Mouse (Mus musculus) erythroid progenitor cell, adult 5-6 weeks (primary cell): ENCODE data around the gene Epb42. TPM values are rescaled to one million over a fixed set of nuclear protein-coding genes. Genes with fewer than 3 reads are reported as not detected.
"Not testable (repeated sequence)": the region's sequence is repeated elsewhere in the genome, so short reads cannot be mapped to it uniquely, and the experiment has no call there.

Source experiments
- ATAC-seq: replicated peaks from 2 replicates; pipeline ENCODE4 v1.8.0; 2016; ENCODE audit warnings: moderate number of reproducible peaks, mild to moderate bottlenecking, moderate TSS enrichment, inconsistent platforms; ENCODE audit not compliant: poor library complexity, low FRiP score, severe bottlenecking
- total RNA-seq, 2 experiments: library from RNA; stranded (forward) in 1 of 2; stranded (reverse) in 1 of 2; fragments of 150-400 nt in 1 of 2; fragments of 186-747, 209-891 nt in 1 of 2; gene quantifications; 2 replicates each; pipeline versions ENCODE4 v1.2.3 to v1.2.4; 2015 to 2017; ENCODE audit warnings: low replicate concordance in 2 of 2

Epb42 gene
- total RNA-seq (2015; ENCODE audit: low replicate concordance) (853 and 981 TPM in 2 replicates), total RNA-seq (2017; ENCODE audit: low replicate concordance) (806 and 856 TPM in 2 replicates)

GRCm38 (mm10) chr2:121036733-121037341 lies at the start of gene Epb42:
Epb42 (minus strand) TSS chr2:121037072.
- ATAC-seq, result peak; percentile 95

- no peak for ATAC-seq
Observed at GRCm38 (mm10) chr2:121085480-121086185, 48.8 kb upstream of the Epb42 start, which contains the start of gene Tgm5. Tgm5 (minus strand) TSS chr2:121085841.

GRCm38 (mm10) chr2:121082626-121083025 lies 45.8 kb upstream of the Epb42 start:
- no peak for ATAC-seq

- no peak for ATAC-seq
Observed at GRCm38 (mm10) chr2:121074747-121075146, 37.9 kb upstream of the Epb42 start.

- ATAC-seq, result no peak
Observed at GRCm38 (mm10) chr2:121071871-121072270, 35.0 kb upstream of the Epb42 start.

GRCm38 (mm10) chr2:121069506-121069905 lies 32.6 kb upstream of the Epb42 start:
- no peak for ATAC-seq

GRCm38 (mm10) chr2:121067116-121067515 lies 30.2 kb upstream of the Epb42 start:
- ATAC-seq, result no peak

GRCm38 (mm10) chr2:121061315-121061714 lies 24.4 kb upstream of the Epb42 start:
- ATAC-seq, result no peak

- ATAC-seq, result no peak
Observed at GRCm38 (mm10) chr2:121057997-121058396, 21.1 kb upstream of the Epb42 start.

- peak; percentile 89 for ATAC-seq
Observed at GRCm38 (mm10) chr2:121055915-121056314, 19.0 kb upstream of the Epb42 start.

- peak; percentile 81 for ATAC-seq
Observed at GRCm38 (mm10) chr2:121054060-121054459, 17.2 kb upstream of the Epb42 start.

- no peak for ATAC-seq
Observed at GRCm38 (mm10) chr2:121052176-121052575, 15.3 kb upstream of the Epb42 start.

- no peak for ATAC-seq
Observed at GRCm38 (mm10) chr2:121045653-121046052, 8.8 kb upstream of the Epb42 start.

- peak; percentile 51 for ATAC-seq
Observed at GRCm38 (mm10) chr2:121041098-121041497, 4.2 kb upstream of the Epb42 start.

- ATAC-seq, result no peak
Observed at GRCm38 (mm10) chr2:121039382-121039781, 2.5 kb upstream of the Epb42 start.

- ATAC-seq, result not testable (repeated sequence)
Observed at GRCm38 (mm10) chr2:121038851-121039250, 2.0 kb upstream of the Epb42 start.

GRCm38 (mm10) chr2:121022918-121023317 lies 14.0 kb downstream of the Epb42 start:
- ATAC-seq, result no peak

GRCm38 (mm10) chr2:121017151-121017550 lies 19.7 kb downstream of the Epb42 start:
- no peak for ATAC-seq

- ATAC-seq, result no peak
Observed at GRCm38 (mm10) chr2:121016226-121016625, 20.6 kb downstream of the Epb42 start.

GRCm38 (mm10) chr2:121015507-121015906 lies 21.4 kb downstream of the Epb42 start:
- no peak for ATAC-seq

GRCm38 (mm10) chr2:121012676-121013075 lies 24.2 kb downstream of the Epb42 start:
- ATAC-seq, result no peak
